Mouse (Mus musculus) limb, embryonic 14.5 days (tissue): Measurements from ENCODE around the gene Ccdc51. TPM values are rescaled to one million over a fixed set of nuclear protein-coding genes. Genes with fewer than 3 reads are reported as not detected.

ENCODE experiments used
- ATAC-seq: fragments of 200-750 bp; cut with Nextera tagmentation; 2 replicates; pipeline ENCODE4 v1.8.0; 2017; ENCODE audit warnings: low read depth, moderate number of reproducible peaks, moderate TSS enrichment; ENCODE audit not compliant: low FRiP score
- DNase-seq: peaks from one replicate; pipeline ENCODE4 v3.0.0-alpha.2; 2015; ENCODE audit warnings: low spot score
- H3K27ac ChIP-seq: fragments of 300-500 bp; sonication (generic); replicated peaks from 2 replicates; pipeline ENCODE4 v1.5.1; 2014; ENCODE audit warnings: low read depth, mild to moderate bottlenecking, low read length, moderate library complexity, mixed read lengths
- H3K27me3 ChIP-seq: fragments of 300-500 bp; sonication (generic); 2 replicates; pipeline ENCODE4 v1.6.1; 2014; ENCODE audit warnings: low read length, mixed read lengths; ENCODE audit not compliant: control insufficient read depth, insufficient read depth
- H3K36me3 ChIP-seq: fragments of 300-500 bp; sonication (generic); 2 replicates; pipeline ENCODE4 v1.6.1; 2014; ENCODE audit warnings: mild to moderate bottlenecking, low read length, moderate library complexity, mixed read lengths; ENCODE audit not compliant: control insufficient read depth, insufficient read depth
- H3K4me1 ChIP-seq: fragments of 300-500 bp; sonication (generic); 2 replicates; pipeline ENCODE4 v1.6.1; 2014; ENCODE audit warnings: antibody characterized with exemption, low read length, mixed read lengths; ENCODE audit not compliant: control insufficient read depth, insufficient read depth
- H3K4me2 ChIP-seq: fragments of 300-500 bp; sonication (generic); replicated peaks from 2 replicates; pipeline ENCODE4 v1.6.1; 2014; ENCODE audit warnings: low read depth, mild to moderate bottlenecking, low read length, moderate library complexity; ENCODE audit not compliant: severe bottlenecking
- H3K4me3 ChIP-seq: fragments of 300-500 bp; sonication (generic); replicated peaks from 2 replicates; pipeline ENCODE4 v1.5.1; 2014; ENCODE audit warnings: low read length
- H3K9ac ChIP-seq: fragments of 300-500 bp; sonication (generic); 2 replicates; pipeline ENCODE4 v1.6.1; 2014; ENCODE audit warnings: mild to moderate bottlenecking, low read depth, low read length, moderate library complexity; ENCODE audit not compliant: severe bottlenecking
- H3K9me3 ChIP-seq: fragments of 300-500 bp; sonication (generic); 2 replicates; pipeline ENCODE4 v1.6.1; 2016; ENCODE audit warnings: low read length; ENCODE audit not compliant: control insufficient read depth
- POLR2A ChIP-seq: fragments of 200-500 bp; IDR thresholded peaks from 2 replicates; pipeline ENCODE4 v1.8.0; 2012; ENCODE audit warnings: inconsistent platforms, mild to moderate bottlenecking, moderate library complexity, borderline replicate concordance; ENCODE audit not compliant: insufficient read depth, insufficient read length; ENCODE audit errors: extremely low read depth
- WGBS: fragments of 180-500 bp; shearing (Covaris S2); extraction: QIAGEN DNeasy Blood & Tissue Kit; methylation state at CpG from one replicate; pipeline ENCODE4 v1.1.7; 2014; 5-methylcytosine and 5-hydroxymethylcytosine counted together
- polyA plus RNA-seq, 2 experiments: library from polyadenylated mRNA; depleted of rRNA in 1 of 2; stranded (reverse) in 1 of 2; unstranded in 1 of 2; fragments of >200 nt; fragmentation: Nextera tagmentation in 1 of 2; extraction: Ambion mirVana in 1 of 2; gene quantifications; 2 replicates each; pipeline versions ENCODE4 v1.2.1 to v1.2.3; 2012 to 2014

The Ccdc51 gene
- polyA plus RNA-seq, 2 experiments, result 9.0 to 15.3 TPM

DNA sequence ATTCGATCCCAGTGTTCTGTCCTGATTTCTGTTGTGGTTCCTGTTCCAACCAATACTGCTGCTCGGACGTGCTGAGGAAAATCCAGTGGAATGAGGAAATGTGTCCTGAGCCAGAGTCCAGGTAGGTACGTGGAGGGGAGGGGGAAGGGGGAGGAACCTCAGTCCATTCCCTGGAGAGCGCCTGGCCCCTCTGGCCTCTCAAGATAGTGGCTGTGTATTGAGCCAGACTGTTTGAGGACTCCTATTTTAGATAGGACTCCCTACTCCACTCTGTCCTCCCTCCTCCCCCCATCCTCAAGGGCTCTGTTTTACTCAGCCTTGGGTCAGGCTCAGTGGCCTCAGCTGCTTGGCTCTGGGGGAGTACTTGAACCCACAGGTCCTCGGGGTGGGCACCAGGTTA lies 41.4 kb upstream of the Ccdc51 start:
- Histone ChIP-seq H3K9me3 (no peaks in the 10 kb centered on the region), H3K36me3 (no peaks in the 10 kb centered on the region; the same call in 1 of the 2 replicates), H3K27ac (no peak overlapping the region), H3K27me3 (no peaks in the 10 kb centered on the region), H3K4me1 (peaks cover 13% of the 10 kb centered on the region; the same call in 1 of the 2 replicates), H3K9ac (peak overlapping the region; percentile 3; the same call in 1 of the 2 replicates), H3K4me3 (no peak overlapping the region), H3K4me2 (no peak overlapping the region)
- TF ChIP-seq POLR2A, result no peak
- WGBS, result 53% methylated on average over 6 of the region's 6 CpGs
- DNase-seq (no peak), ATAC-seq (no peak)

- no peak for ATAC-seq
- Histone ChIP-seq H3K4me1 (peaks cover 13% of the 10 kb centered on the region; the same call in 1 of the 2 replicates), H3K27ac (no peak overlapping the region), H3K4me3 (no peak overlapping the region), H3K9me3 (no peaks in the 10 kb centered on the region), H3K27me3 (no peaks in the 10 kb centered on the region), H3K36me3 (no peaks in the 10 kb centered on the region; the same call in none of the 2 replicates), H3K9ac (no peak overlapping the region), H3K4me2 (no peak overlapping the region)
- TF ChIP-seq POLR2A, result no peak
- no peak for DNase-seq
- 81% methylated on average over 7 of the region's 7 CpGs for WGBS
These were observed 40.9 kb upstream of the Ccdc51 start for GRCm38 (mm10) chr9:109041351-109041750.

GRCm38 (mm10) chr9:109046306-109046705 lies 36.0 kb upstream of the Ccdc51 start:
- no peak overlapping the region for H3K4me3 ChIP-seq
- H3K9ac ChIP-seq, result no peak overlapping the region
- no peaks in the 10 kb centered on the region for H3K27me3 ChIP-seq
- H3K27ac ChIP-seq, result no peak overlapping the region
- no peaks in the 10 kb centered on the region for H3K4me1 ChIP-seq
- H3K4me2 ChIP-seq, result no peak overlapping the region
- TF ChIP-seq POLR2A, result no peak
- H3K9me3 ChIP-seq, result no peaks in the 10 kb centered on the region
- peaks cover 3% of the 10 kb centered on the region for H3K36me3 ChIP-seq
- ATAC-seq (no peak), DNase-seq (no peak)
- 37% methylated on average over 5 of the region's 5 CpGs for WGBS

DNA sequence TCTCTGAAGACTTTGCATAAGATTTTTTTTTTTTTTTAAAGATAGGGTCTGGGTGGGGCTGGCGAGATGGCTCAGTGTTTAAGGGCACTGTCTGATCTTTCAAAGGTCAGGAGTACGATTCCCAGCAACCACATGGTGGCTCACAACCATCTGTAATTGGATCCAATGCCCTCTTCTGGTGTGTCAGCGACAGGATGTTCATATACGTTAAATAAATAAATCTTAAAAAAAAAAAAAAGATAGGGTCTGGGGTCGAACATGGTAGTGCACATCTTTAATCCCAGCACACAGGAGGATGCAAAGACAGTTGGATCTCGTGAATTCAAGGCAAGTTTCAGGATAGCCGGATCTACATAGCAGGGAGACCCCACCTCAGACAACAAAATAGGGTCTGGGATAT lies 33.0 kb upstream of the Ccdc51 start:
- Histone ChIP-seq H3K4me2 (no peak overlapping the region), H3K9ac (no peak overlapping the region), H3K4me1 (0 out of 2 replicates have a peak, but pooled peaks cover under 1% of the 10 kb centered on the region), H3K36me3 (peaks cover 24% of the 10 kb centered on the region), H3K27me3 (no peaks in the 10 kb centered on the region), H3K27ac (no peak overlapping the region), H3K4me3 (no peak overlapping the region), H3K9me3 (no peaks in the 10 kb centered on the region)
- TF ChIP-seq POLR2A, result no peak
- WGBS, result 77% methylated on average over 7 of the region's 7 CpGs
- DNase-seq, result no peak
- no peak for ATAC-seq

GRCm38 (mm10) chr9:109049996-109050673 lies 32.2 kb upstream of the Ccdc51 start:
- ATAC-seq (no peak), DNase-seq (no peak)
- Histone ChIP-seq H3K4me3 (no peak overlapping the region), H3K36me3 (peaks cover 24% of the 10 kb centered on the region), H3K27me3 (no peaks in the 10 kb centered on the region), H3K27ac (no peak overlapping the region), H3K9ac (no peak overlapping the region), H3K4me1 (0 out of 2 replicates have a peak, but pooled peaks cover 3% of the 10 kb centered on the region), H3K4me2 (no peak overlapping the region), H3K9me3 (no peaks in the 10 kb centered on the region)
- 85% methylated on average over 9 of the region's 9 CpGs for WGBS
- no peak for TF ChIP-seq POLR2A

DNA sequence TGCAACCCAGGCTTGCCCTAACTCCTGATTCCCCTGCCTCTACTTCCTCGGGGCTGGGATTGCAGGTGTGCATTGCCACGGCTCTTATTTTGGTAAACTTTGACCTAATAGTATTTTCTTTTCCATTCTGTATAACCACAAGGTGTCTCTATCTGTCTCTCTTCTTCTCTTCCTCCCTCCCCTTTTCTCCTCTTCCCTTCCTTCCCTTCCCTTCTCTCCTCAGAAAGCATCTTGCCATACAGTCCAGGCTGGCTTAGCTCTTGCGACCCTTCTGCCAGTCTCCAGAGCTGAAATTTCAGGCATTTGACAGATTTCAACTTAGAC lies 31.7 kb upstream of the Ccdc51 start:
- DNase-seq (no peak), ATAC-seq (no peak)
- Histone ChIP-seq H3K4me1 (0 out of 2 replicates have a peak, but pooled peaks cover 3% of the 10 kb centered on the region), H3K9me3 (no peaks in the 10 kb centered on the region), H3K36me3 (peaks cover 24% of the 10 kb centered on the region), H3K27ac (no peak overlapping the region), H3K4me3 (no peak overlapping the region), H3K27me3 (no peaks in the 10 kb centered on the region), H3K4me2 (no peak overlapping the region), H3K9ac (no peak overlapping the region)
- WGBS, result 90% methylated on average over 3 of the region's 3 CpGs
- no peak for TF ChIP-seq POLR2A
